Mouse (Mus musculus) left cerebral cortex, postnatal 4 days (tissue): Measurements from ENCODE around the gene Rhov. TPM values are rescaled to one million over a fixed set of nuclear protein-coding genes. Genes with fewer than 3 reads are reported as not detected.

ENCODE experiments used
- DNase-seq: peaks from one replicate; pipeline ENCODE4 v3.0.0-alpha.2; 2022
- intact Hi-C: fragments of 180-260 bp; cut with DNase I; formaldehyde crosslinking; loops from one replicate; pipeline ENCODE4 v1.15.1; 2025
- total RNA-seq, 2 experiments: library from RNA; stranded (reverse); gene quantifications; 2 replicates each; pipeline ENCODE4 v1.2.3; 2021

Gene Rhov
- total RNA-seq, 2 experiments from 2014 or later, result 20.4 to 23.9 TPM

DNA sequence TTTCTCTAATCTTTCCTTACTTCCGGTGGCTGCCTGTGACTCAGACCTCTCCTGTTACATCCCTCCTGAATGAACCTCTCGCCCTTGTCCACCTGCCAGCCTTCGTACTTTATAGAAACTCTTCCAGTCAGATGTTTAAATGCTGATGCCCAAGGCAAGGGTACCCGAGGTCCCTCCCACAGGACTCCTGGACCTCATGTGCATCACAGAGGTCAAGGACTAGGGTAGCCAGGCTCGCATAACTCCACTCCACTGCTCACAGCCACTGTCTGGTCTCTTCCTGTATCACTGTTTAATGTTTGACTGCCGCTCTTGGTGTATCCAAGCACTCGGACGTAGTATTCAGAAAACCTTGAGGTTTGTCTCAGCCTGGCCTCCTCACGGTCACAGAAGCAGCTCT lies 28.5 kb downstream of the Rhov start:
- intact Hi-C loops, result no loop called here
- no peak for DNase-seq

DNA sequence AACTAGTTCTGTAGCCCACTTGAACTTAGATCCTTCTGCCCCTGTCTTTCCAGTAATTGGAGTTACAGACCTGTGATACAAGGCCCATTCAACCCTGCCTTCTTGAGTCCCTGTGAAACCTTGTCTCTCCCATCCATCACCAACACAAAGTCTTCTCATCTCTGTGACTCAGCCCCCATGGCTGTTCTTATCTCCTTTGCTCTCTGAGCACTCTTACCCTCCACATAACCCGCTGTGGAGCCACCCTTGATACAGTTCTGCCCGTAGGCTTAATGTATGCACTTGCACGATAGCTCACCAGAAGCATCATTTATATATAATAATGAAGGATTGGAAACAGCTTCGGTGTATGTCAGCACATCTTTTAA lies 30.3 kb downstream of the Rhov start:
- DNase-seq, result no peak
- intact Hi-C loops, result no loop called here

DNA sequence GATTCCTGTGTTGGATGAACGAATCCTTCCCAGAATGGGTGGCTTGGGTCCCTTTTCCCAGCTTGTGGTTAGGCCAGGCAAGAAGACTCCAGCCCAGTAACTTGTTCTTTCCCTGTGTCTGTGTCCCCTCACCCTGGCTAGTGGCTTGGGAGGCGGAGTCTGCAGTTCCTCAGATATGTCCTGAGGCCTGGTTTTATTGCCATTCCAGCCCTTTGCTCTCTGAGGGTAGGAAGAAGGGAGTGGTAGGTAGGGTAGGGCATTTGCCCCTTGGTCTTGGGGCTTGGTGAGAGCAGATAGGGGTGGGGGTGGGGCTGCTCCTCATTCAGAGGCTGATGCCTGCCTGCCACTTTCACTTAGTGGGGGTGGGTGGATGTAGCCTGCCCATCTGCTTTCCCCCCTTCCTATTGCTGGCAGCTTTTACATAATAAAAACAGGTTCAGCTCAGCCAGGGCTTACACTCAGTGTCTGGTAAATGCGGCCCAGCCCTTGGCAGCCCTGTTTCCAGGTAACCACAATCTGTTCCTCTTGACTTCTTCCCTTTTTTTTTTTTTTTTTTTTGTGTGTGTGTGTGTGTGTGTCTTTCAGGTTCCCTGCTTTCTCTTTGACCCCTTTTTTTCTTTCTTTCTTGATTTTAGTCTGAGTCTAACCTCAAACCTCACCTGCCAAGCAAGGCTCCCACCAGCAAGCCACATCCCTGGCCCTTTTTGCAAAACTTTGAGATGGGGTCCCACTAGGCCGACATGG lies 30.8 kb downstream of the Rhov start:
- no peak for DNase-seq
- intact Hi-C loops, result no loop called here

DNA sequence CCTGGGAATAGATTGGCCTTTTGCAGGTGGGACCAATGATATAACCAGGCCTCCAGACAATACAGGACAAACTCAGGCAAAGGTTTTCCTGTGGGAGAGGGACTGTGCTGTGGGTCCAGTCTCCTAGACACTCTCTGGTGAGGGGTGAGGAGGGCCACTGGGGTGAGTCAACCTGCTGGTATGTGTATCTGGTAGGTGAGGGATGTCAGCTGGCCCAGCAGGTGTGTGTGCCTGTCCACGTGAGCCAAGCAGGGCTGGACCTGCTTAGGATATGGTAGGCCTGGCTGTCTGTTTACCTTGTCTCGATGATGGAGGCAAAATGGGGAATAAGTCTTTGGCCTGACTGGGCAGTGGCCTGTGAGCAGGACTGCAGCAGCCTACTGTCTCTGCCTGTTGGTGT lies 32.4 kb downstream of the Rhov start:
- DNase-seq, result no peak
- intact Hi-C loops, result no loop called here

- intact Hi-C loops, result no loop called here
- DNase-seq, result no peak
These were observed 33.2 kb downstream of the Rhov start for GRCm38 (mm10) chr2:119237871-119238220.

DNA sequence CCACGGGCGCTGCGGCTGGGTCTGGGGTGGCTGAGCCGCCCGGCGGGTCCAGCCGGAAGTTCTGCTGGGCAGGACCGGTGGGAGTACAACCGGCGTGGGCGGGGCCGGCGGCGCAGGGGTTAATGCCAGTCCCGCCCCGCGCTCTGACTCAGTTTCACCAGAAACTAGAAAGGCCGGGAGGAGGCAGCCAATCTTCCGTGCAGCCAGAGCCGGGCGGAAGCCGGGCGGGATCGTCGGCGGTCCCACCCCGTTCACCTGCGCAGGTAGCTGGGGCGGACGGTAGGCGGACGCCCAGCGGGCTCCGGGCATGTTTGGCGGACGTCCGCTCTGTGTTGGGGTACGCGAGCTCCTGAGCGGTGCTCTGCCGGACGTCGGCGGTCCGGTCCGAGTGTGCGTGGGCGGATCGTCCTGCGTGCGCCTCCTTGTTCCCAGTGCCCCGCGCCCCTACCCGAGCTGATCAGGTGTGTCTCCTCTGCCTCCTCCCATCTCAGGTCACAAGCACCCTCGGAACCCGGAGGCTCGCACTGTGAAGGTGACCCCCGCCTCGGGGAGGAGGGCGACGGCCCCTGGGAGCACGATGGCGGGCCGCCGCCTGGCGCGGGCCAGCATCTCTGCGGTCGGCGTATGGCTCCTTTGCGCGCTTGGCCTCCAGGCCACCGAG lies 33.7 kb downstream of the Rhov start, which contains the start of gene Spint1:
TSS of gene Spint1 (plus strand) at position 153 of the 661 bp plus-strand sequence.
- intact Hi-C loops, result no loop called here
- DNase-seq, result no peak

GRCm38 (mm10) chr2:119236682-119237209 lies 34.3 kb downstream of the Rhov start:
- no peak for DNase-seq
- intact Hi-C loops, result no loop called here

DNA sequence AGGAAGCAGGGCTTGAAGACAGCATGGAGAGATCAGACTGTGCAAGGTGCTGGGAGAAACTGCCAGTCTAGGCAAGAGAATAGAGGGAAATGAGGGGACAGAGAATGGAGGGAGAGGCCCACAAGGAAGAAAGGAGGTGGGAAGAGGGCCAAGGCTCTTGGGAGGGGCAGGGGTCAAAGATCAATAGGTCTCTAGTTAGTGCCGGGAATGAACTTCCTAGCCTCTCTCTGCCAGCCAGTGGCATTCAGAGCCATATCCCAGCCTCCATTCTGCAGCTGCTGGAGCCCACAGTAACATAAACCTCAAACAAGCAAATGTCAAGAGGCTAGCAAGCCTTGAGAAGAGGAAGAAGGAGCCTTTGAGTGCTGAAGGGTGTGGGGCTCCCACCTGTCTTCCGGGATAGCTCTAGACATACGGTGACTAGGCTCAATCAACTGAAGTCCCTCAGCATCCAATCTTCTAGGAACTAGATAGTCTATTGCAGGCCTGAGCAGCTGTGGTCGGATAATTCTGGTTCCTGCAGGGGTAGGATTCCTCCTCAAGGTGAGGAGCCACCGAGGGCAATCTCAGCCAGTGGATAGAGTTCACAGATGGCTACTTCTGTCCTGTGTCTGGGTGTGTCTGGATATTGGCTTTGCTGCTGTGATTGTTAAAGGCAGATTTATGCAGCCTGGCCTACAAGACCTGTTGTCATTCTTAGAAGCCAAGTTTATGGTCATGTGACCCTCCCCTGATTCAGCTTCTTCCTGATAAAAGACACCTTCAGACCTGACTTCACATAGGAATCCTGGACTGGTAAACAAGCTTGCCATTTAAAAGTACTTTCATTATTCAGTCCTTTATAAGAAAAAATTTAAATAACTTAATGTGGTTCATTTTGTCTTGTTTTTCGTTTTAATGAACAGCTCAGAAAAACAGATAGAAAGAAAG lies 41.0 kb downstream of the Rhov start, which contains the start of gene Ppp1r14d:
TSS of gene Ppp1r14d (minus strand) at position 132 of the 930 bp plus-strand sequence.
- intact Hi-C loops, result no loop called here
- no peak for DNase-seq

Other genes with a start within 250 kb of the Rhov start
- 10 to 100 TPM; 41.6 to 43.4 TPM for gene Ccdc32, start 241.9 kb downstream of the Rhov start, total RNA-seq
- 1 to 10 TPM; 8.2 to 8.5 TPM for gene Rpusd2, start 236.5 kb downstream of the Rhov start, total RNA-seq
- gene Knl1, start 224.2 kb downstream of the Rhov start, total RNA-seq, result 1 to 10 TPM; 3.3 to 3.4 TPM
- gene Rad51, start 158.5 kb downstream of the Rhov start, total RNA-seq, result 1 to 10 TPM; 4.8 to 7.3 TPM
- gene Rmdn3, start 114.2 kb downstream of the Rhov start, total RNA-seq, result 10 to 100 TPM; 38.4 to 44.5 TPM
- gene Gchfr, start 103.5 kb downstream of the Rhov start, total RNA-seq, result not detected
- gene Gm14137, start 96.8 kb downstream of the Rhov start, total RNA-seq, result not detected
- 10 to 100 TPM; 51.3 to 52.0 TPM for gene Zfyve19, start 62.7 kb downstream of the Rhov start, total RNA-seq
- gene Dnajc17, start 62.5 kb downstream of the Rhov start, total RNA-seq, result 10 to 100 TPM; 25.0 to 25.1 TPM
- not detected for gene Ppp1r14d, start 41.4 kb downstream of the Rhov start, total RNA-seq
- under 1 TPM; 0.26 to 0.83 TPM for gene Spint1, start 33.9 kb downstream of the Rhov start, total RNA-seq
- 10 to 100 TPM; 29.3 to 31.3 TPM for gene Vps18, start 17.5 kb upstream of the Rhov start, total RNA-seq
- 1 to 10 TPM; 5.3 to 6.8 TPM for gene Dll4, start 54.5 kb upstream of the Rhov start, total RNA-seq
- 1 to 10 TPM; 6.7 to 7.7 TPM for gene Chac1, start 80.0 kb upstream of the Rhov start, total RNA-seq
- 10 to 100 TPM; 20.9 to 23.7 TPM for gene Ino80, start 206.4 kb upstream of the Rhov start, total RNA-seq